Mouse (Mus musculus) lung, postnatal 0 days (tissue): Measurements from ENCODE around the gene Olfr209. TPM values are rescaled to one million over a fixed set of nuclear protein-coding genes. Genes with fewer than 3 reads are reported as not detected.
A peak's percentile ranks its signal among the peaks of the same experiment; 100 is the strongest.
"Not testable (repeated sequence)": the region's sequence is repeated elsewhere in the genome, so short reads cannot be mapped to it uniquely, and the experiment has no call there.

Experiments used
- ATAC-seq: fragments of 200-750 bp; cut with Nextera tagmentation; 2 replicates; pipeline ENCODE4 v1.8.0; 2017; ENCODE audit warnings: moderate library complexity
- DNase-seq: peaks from one replicate; pipeline ENCODE4 v3.0.0-alpha.2; 2016; ENCODE audit warnings: low spot score
- H3K27ac ChIP-seq: fragments of 300-500 bp; sonication (generic); 2 replicates; pipeline ENCODE4 v1.5.1; 2014; ENCODE audit warnings: antibody characterized with exemption, mild to moderate bottlenecking, low read length, mixed read lengths
- H3K27me3 ChIP-seq: fragments of 300-500 bp; sonication (generic); replicated peaks from 2 replicates; pipeline ENCODE4 v1.6.1; 2014; ENCODE audit warnings: low read length, mixed read lengths; ENCODE audit not compliant: insufficient read depth
- H3K36me3 ChIP-seq: fragments of 300-500 bp; sonication (generic); 2 replicates; pipeline ENCODE4 v1.6.1; 2014; ENCODE audit warnings: low read length, mixed read lengths; ENCODE audit not compliant: insufficient read depth
- H3K4me1 ChIP-seq: fragments of 300-500 bp; sonication (generic); 2 replicates; pipeline ENCODE4 v1.6.1; 2014; ENCODE audit warnings: antibody characterized with exemption, low read depth, low read length, mixed read lengths; ENCODE audit not compliant: insufficient read depth
- H3K4me2 ChIP-seq: fragments of 300-500 bp; sonication (generic); replicated peaks from 2 replicates; pipeline ENCODE4 v1.6.1; 2014; ENCODE audit warnings: low read depth, mild to moderate bottlenecking, low read length, moderate library complexity, mixed read lengths
- H3K4me3 ChIP-seq: fragments of 300-500 bp; sonication (generic); 2 replicates; pipeline ENCODE4 v1.5.1; 2014; ENCODE audit warnings: low read depth, low read length
- H3K9ac ChIP-seq: fragments of 300-500 bp; sonication (generic); replicated peaks from 2 replicates; pipeline ENCODE4 v1.6.1; 2014; ENCODE audit warnings: low read depth, mild to moderate bottlenecking
- H3K9me3 ChIP-seq: fragments of 300-500 bp; sonication (generic); 2 replicates; pipeline ENCODE4 v1.6.1; 2016; ENCODE audit warnings: low read length, mixed read lengths
- CTCF ChIP-seq: IDR thresholded peaks from 2 replicates; pipeline ENCODE4 v1.5.1; 2016; ENCODE audit warnings: antibody characterized with exemption, mild to moderate bottlenecking
- EP300 ChIP-seq: IDR thresholded peaks from 2 replicates; pipeline ENCODE4 v1.6.1; 2016; ENCODE audit warnings: antibody characterized with exemption, mild to moderate bottlenecking, control low read depth
- WGBS: fragments of 180-500 bp; shearing (Covaris S2); extraction: QIAGEN DNeasy Blood & Tissue Kit; methylation state at CpG from one replicate; pipeline ENCODE4 v1.1.7; 2014; 5-methylcytosine and 5-hydroxymethylcytosine counted together
- polyA plus RNA-seq: library from polyadenylated mRNA; unstranded; fragments of >200 nt; fragmentation: Nextera tagmentation; extraction: Ambion mirVana; gene quantifications from 2 replicates; pipeline ENCODE4 v1.2.1, GENCODE M21; 2015

Olfr209 gene
- polyA plus RNA-seq, 1 experiment from 2014 or later, result not detected

- H3K4me3 ChIP-seq, result no peak overlapping the region
- H3K9me3 ChIP-seq, result no peaks in the 10 kb centered on the region
- no peak overlapping the region for H3K4me2 ChIP-seq
- H3K27me3 ChIP-seq, result no peaks in the 10 kb centered on the region
- no peak for ATAC-seq
- no peaks in the 10 kb centered on the region for H3K4me1 ChIP-seq
- DNase-seq, result no peak
- H3K27ac ChIP-seq, result no peak overlapping the region
- TF ChIP-seq CTCF, result no peak
- no peak for TF ChIP-seq EP300
- no peaks in the 10 kb centered on the region for H3K36me3 ChIP-seq
- 77% methylated on average over 4 of the region's 4 CpGs for WGBS
- H3K9ac ChIP-seq, result no peak overlapping the region
These were observed 38.2 kb upstream of the Olfr209 start for GRCm38 (mm10) chr16:59401985-59402384.

GRCm38 (mm10) chr16:59401102-59401501 lies 37.3 kb upstream of the Olfr209 start:
- H3K4me3 ChIP-seq, result no peak overlapping the region
- H3K9ac ChIP-seq, result no peak overlapping the region
- peak; percentile 39 for TF ChIP-seq CTCF
- no peak for TF ChIP-seq EP300
- no peaks in the 10 kb centered on the region for H3K27me3 ChIP-seq
- ATAC-seq (no peak), DNase-seq (no peak)
- WGBS, result 73% methylated on average over 7 of the region's 7 CpGs
- no peak overlapping the region for H3K4me2 ChIP-seq
- no peak overlapping the region for H3K27ac ChIP-seq
- H3K4me1 ChIP-seq, result no peaks in the 10 kb centered on the region
- H3K9me3 ChIP-seq, result no peaks in the 10 kb centered on the region
- H3K36me3 ChIP-seq, result no peaks in the 10 kb centered on the region

- Histone ChIP-seq H3K4me3 (no peak overlapping the region), H3K36me3 (no peaks in the 10 kb centered on the region), H3K27me3 (no peaks in the 10 kb centered on the region), H3K4me2 (no peak overlapping the region), H3K4me1 (no peaks in the 10 kb centered on the region), H3K9me3 (no peaks in the 10 kb centered on the region), H3K9ac (no peak overlapping the region), H3K27ac (no peak overlapping the region)
- DNase-seq (no peak), ATAC-seq (no peak)
- TF ChIP-seq EP300 (no peak), CTCF (no peak)
- 45% methylated on average over 3 of the region's 3 CpGs for WGBS
These were observed 29.5 kb upstream of the Olfr209 start for GRCm38 (mm10) chr16:59393300-59393699.

GRCm38 (mm10) chr16:59349146-59349545 lies 14.6 kb downstream of the Olfr209 start, which contains the start of gene Olfr206:
Gene Olfr206, minus strand, starts transcription at chr16:59349246.
- H3K36me3 ChIP-seq, result no peaks in the 10 kb centered on the region
- no peak within 1 kb of the TSS for H3K4me3 ChIP-seq
- no peak within 1 kb of the TSS for H3K27ac ChIP-seq
- no peak within 1 kb of the TSS for H3K4me2 ChIP-seq
- no peaks in the 10 kb centered on the region for H3K27me3 ChIP-seq
- no peaks in the 10 kb centered on the region for H3K4me1 ChIP-seq
- TF ChIP-seq EP300 (no peak), CTCF (no peak)
- H3K9ac ChIP-seq, result no peak within 1 kb of the TSS
- DNase-seq (no peak), ATAC-seq (no peak)
- 75% methylated on average over 1 of the region's 1 CpGs for WGBS
- H3K9me3 ChIP-seq, result no peaks in the 10 kb centered on the region

- no peak for TF ChIP-seq CTCF
- TF ChIP-seq EP300, result no peak
- no peaks in the 10 kb centered on the region for H3K36me3 ChIP-seq
- no peaks in the 10 kb centered on the region for H3K27me3 ChIP-seq
- H3K4me1 ChIP-seq, result no peaks in the 10 kb centered on the region
- no peak within 1 kb of the TSS for H3K27ac ChIP-seq
- ATAC-seq (no peak), DNase-seq (no peak)
- no peaks in the 10 kb centered on the region for H3K9me3 ChIP-seq
- H3K4me3 ChIP-seq, result no peak within 1 kb of the TSS
- no peak within 1 kb of the TSS for H3K9ac ChIP-seq
- no peak within 1 kb of the TSS for H3K4me2 ChIP-seq
These were observed 32.8 kb downstream of the Olfr209 start, which contains the start of gene Olfr205 for GRCm38 (mm10) chr16:59331038-59331437. Gene Olfr205, minus strand, starts transcription at chr16:59331138.

- not testable (repeated sequence) for H3K4me2 ChIP-seq, H3K4me3 ChIP-seq, H3K9ac ChIP-seq, H3K9me3 ChIP-seq, ATAC-seq, H3K27me3 ChIP-seq, H3K4me1 ChIP-seq, H3K36me3 ChIP-seq, DNase-seq, H3K27ac ChIP-seq
- 30% methylated on average over 1 of the region's 1 CpGs for WGBS
These were observed 40.5 kb downstream of the Olfr209 start for GRCm38 (mm10) chr16:59323262-59323661.

GRCm38 (mm10) chr16:59318148-59318547 lies 45.6 kb downstream of the Olfr209 start, which contains the start of gene Olfr204:
Gene Olfr204, minus strand, starts transcription at chr16:59318248.
- no peak within 1 kb of the TSS for H3K9ac ChIP-seq
- TF ChIP-seq EP300 (no peak), CTCF (no peak)
- H3K4me1 ChIP-seq, result no peaks in the 10 kb centered on the region
- ATAC-seq (no peak), DNase-seq (no peak)
- H3K27ac ChIP-seq, result no peak within 1 kb of the TSS
- no peaks in the 10 kb centered on the region for H3K36me3 ChIP-seq
- no peaks in the 10 kb centered on the region for H3K27me3 ChIP-seq
- H3K4me3 ChIP-seq, result no peak within 1 kb of the TSS
- no peak within 1 kb of the TSS for H3K4me2 ChIP-seq
- H3K9me3 ChIP-seq, result no peaks in the 10 kb centered on the region

Other genes with a start within 250 kb of the Olfr209 start
- gene Olfr194, start 242.9 kb downstream of the Olfr209 start, polyA plus RNA-seq, result not detected in 2 replicates
- not detected in 2 replicates for gene Olfr195, start 216.9 kb downstream of the Olfr209 start, polyA plus RNA-seq
- not detected in 2 replicates for gene Olfr196, start 193.5 kb downstream of the Olfr209 start, polyA plus RNA-seq
- gene Olfr198, start 160.5 kb downstream of the Olfr209 start, polyA plus RNA-seq, result not detected in 2 replicates
- not detected in 2 replicates for gene Olfr199, start 144.2 kb downstream of the Olfr209 start, polyA plus RNA-seq
- gene Olfr201, start 91.4 kb downstream of the Olfr209 start, polyA plus RNA-seq, result not detected in 2 replicates
- not detected in 2 replicates for gene Olfr202, start 77.2 kb downstream of the Olfr209 start, polyA plus RNA-seq
- not detected in 2 replicates for gene Olfr203, start 65.1 kb downstream of the Olfr209 start, polyA plus RNA-seq
- not detected in 2 replicates for gene Olfr204, start 45.7 kb downstream of the Olfr209 start, polyA plus RNA-seq
- not detected in 2 replicates for gene Olfr205, start 32.9 kb downstream of the Olfr209 start, polyA plus RNA-seq
- not detected in 2 replicates for gene Olfr206, start 14.7 kb downstream of the Olfr209 start, polyA plus RNA-seq
- gene Gabrr3, start 43.3 kb upstream of the Olfr209 start, polyA plus RNA-seq, result not detected in 2 replicates
- 11.0 and 13.0 TPM in 2 replicates for gene Riox2, start 107.8 kb upstream of the Olfr209 start, polyA plus RNA-seq
- gene Crybg3, start 237.0 kb upstream of the Olfr209 start, polyA plus RNA-seq, result 6.0 and 7.3 TPM in 2 replicates